Mouse (Mus musculus): ENCODE results near the gene Csrnp1. TPM values are rescaled to one million over a fixed set of nuclear protein-coding genes. Genes with fewer than 3 reads are reported as not detected.

The Csrnp1 gene
- polyA plus RNA-seq, 1 experiment = 0.23 TPM

GRCm38 (mm10) chr9:120009226-120009841 lies 24.9 kb upstream of the Csrnp1 start:
- peaks cover 3% of the 10 kb centered on the region; the same call in 1 of the 2 replicates for H3K9me3 ChIP-seq (ENCODE audit: control insufficient read depth, low read length)
- H3K36me3 ChIP-seq (ENCODE audit: control insufficient read depth) = no peaks in the 10 kb centered on the region
- no peak overlapping the region for H3K4me3 ChIP-seq (replicated peaks)
- H3K4me1 ChIP-seq (ENCODE audit: control insufficient read depth) = peaks cover 11% of the 10 kb centered on the region
- TF ChIP-seq TAL1 (IDR thresholded peaks at IDR 0.05; ENCODE audit: low read length) = no peak
- TF ChIP-seq GATA1 (IDR thresholded peaks at IDR 0.05; ENCODE audit: low read length) = no peak
- H3K27me3 ChIP-seq (ENCODE audit: control insufficient read depth) = peaks cover 12% of the 10 kb centered on the region

DNA sequence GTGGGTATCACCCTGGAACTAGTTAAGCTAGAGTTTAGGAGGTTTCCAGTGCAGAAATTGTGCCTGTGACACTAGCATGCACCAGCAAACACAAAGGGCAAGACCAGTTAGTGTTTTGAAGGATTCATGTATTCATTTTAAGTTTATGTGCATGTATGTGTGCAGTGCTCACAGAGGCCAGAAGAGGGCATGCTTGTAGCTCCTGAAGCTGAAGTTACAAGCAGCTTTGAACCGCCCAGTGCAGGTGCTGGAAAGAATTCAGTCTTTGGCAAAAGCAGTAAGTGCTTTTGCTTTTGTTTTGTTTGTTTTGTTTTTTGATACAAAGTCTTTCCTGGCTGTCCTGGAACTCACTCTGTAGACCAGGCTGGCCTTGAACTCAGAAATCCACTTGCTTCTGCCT lies 23.4 kb upstream of the Csrnp1 start:
- Histone ChIP-seq H3K36me3 (ENCODE audit: control insufficient read depth) (no peaks in the 10 kb centered on the region), H3K4me1 (ENCODE audit: control insufficient read depth) (peaks cover 16% of the 10 kb centered on the region), H3K27me3 (ENCODE audit: control insufficient read depth) (peaks cover 9% of the 10 kb centered on the region), H3K4me3 (replicated peaks) (no peak overlapping the region), H3K9me3 (ENCODE audit: control insufficient read depth, low read length) (peaks cover 3% of the 10 kb centered on the region; the same call in 1 of the 2 replicates)
- TF ChIP-seq GATA1 (IDR thresholded peaks at IDR 0.05; ENCODE audit: low read length) = no peak
- TF ChIP-seq TAL1 (IDR thresholded peaks at IDR 0.05; ENCODE audit: low read length) = no peak

- no peak overlapping the region for H3K4me3 ChIP-seq (replicated peaks)
- peaks cover 5% of the 10 kb centered on the region for H3K27me3 ChIP-seq (ENCODE audit: control insufficient read depth)
- no peaks in the 10 kb centered on the region for H3K36me3 ChIP-seq (ENCODE audit: control insufficient read depth)
- H3K4me1 ChIP-seq (ENCODE audit: control insufficient read depth) = peaks cover 27% of the 10 kb centered on the region
- TF ChIP-seq GATA1 (IDR thresholded peaks at IDR 0.05; ENCODE audit: low read length) (no peak), TAL1 (IDR thresholded peaks at IDR 0.05; ENCODE audit: low read length) (no peak)
- H3K9me3 ChIP-seq (ENCODE audit: control insufficient read depth, low read length) = peaks cover 3% of the 10 kb centered on the region; the same call in 1 of the 2 replicates
Observed at GRCm38 (mm10) chr9:120005936-120006335, 21.5 kb upstream of the Csrnp1 start.

DNA sequence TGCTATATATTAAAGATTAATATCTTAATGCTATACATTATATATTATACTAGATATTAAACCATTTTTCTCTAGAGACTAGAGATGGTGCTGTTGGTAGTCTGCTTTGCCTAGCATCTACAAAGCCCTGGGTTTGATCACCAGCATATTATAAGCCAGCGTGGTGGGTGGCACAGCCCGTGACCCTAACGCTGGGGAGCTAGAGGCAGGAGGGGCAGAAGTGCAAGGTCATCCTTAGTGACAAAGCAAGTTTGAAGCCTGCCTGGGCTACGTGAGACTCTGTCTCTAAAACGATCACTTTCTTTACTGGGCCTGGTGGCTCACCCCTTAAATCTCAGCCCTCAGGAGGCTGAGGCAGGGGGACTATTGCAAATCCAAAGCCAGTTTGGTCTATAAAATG lies 18.4 kb upstream of the Csrnp1 start:
- H3K9me3 ChIP-seq (ENCODE audit: control insufficient read depth, low read length) = peaks cover 3% of the 10 kb centered on the region; the same call in 1 of the 2 replicates
- H3K4me3 ChIP-seq (replicated peaks) = no peak overlapping the region
- H3K4me1 ChIP-seq (ENCODE audit: control insufficient read depth) = peaks cover 23% of the 10 kb centered on the region
- H3K36me3 ChIP-seq (ENCODE audit: control insufficient read depth) = no peaks in the 10 kb centered on the region
- TF ChIP-seq GATA1 (IDR thresholded peaks at IDR 0.05; ENCODE audit: low read length) (no peak), TAL1 (IDR thresholded peaks at IDR 0.05; ENCODE audit: low read length) (no peak)
- 0 out of 2 replicates have a peak, but pooled peaks cover 4% of the 10 kb centered on the region for H3K27me3 ChIP-seq (ENCODE audit: control insufficient read depth)

DNA sequence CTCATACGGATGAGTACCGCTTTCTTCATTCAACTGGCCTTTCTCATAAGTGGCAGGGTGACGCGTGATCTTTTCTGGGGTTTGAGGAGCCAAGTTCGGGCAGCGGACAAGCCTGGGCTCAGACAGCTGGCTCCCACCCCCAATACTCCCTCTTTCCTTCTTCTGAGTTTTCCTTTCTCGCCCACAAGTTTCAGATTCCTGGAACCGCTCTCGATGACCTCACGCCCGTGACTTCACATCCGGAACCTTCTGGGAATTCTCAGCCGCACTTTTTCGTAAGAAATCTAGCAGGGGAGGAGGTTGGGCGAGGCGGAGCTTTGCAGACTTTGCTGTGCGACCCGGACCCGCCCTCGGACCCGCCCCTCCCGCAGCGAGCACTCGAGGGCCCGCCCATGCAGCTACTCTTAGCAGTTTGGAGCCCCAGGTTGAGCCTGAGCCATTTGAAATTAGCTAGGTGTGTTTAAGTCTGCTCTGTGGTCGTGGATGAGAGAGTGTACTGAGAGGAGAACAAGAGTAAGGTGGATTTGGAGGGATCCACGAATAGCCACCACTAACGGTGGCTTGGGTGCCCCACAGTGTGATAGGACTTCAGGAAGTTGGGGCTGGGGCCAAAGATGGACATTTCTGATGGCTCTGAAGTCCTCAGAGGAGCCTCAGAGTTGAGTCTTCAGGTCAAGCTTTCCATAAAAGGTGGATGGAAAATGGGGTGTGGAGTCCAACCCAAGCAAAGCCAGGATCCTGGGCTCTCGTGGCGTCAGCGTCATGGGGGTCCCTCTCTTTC lies 17.7 kb upstream of the Csrnp1 start:
- Histone ChIP-seq H3K36me3 (ENCODE audit: control insufficient read depth) (no peaks in the 10 kb centered on the region), H3K4me3 (replicated peaks) (peak overlapping the region; percentile 58), H3K9me3 (ENCODE audit: control insufficient read depth, low read length) (no peaks in the 10 kb centered on the region), H3K4me1 (ENCODE audit: control insufficient read depth) (peaks cover 23% of the 10 kb centered on the region), H3K27me3 (ENCODE audit: control insufficient read depth) (0 out of 2 replicates have a peak, but pooled peaks cover 4% of the 10 kb centered on the region)
- TF ChIP-seq GATA1 (IDR thresholded peaks at IDR 0.05; ENCODE audit: low read length) = no peak
- no peak for TF ChIP-seq TAL1 (IDR thresholded peaks at IDR 0.05; ENCODE audit: low read length)

DNA sequence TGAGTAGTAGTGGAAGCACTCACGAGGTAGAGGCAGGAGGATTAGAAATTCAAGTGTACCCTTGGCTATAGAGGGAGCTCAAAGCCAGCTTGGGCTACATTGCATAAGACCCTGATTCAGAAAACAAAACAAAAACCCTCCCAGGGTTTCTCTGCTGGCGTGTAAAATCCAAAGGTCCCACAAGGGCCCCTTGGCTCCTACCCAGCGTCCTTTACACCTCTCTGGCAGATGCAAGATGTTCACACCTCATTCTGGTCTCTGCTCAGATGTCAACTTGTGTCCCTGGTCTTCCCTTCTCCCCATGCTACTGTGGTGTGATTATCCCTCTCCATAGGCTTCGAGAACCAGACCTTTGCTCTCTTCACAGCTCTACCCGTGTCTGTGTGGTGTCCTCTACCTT lies 16.3 kb upstream of the Csrnp1 start:
- Histone ChIP-seq H3K4me1 (ENCODE audit: control insufficient read depth) (peaks cover 23% of the 10 kb centered on the region), H3K9me3 (ENCODE audit: control insufficient read depth, low read length) (no peaks in the 10 kb centered on the region)
- TF ChIP-seq TAL1 (IDR thresholded peaks at IDR 0.05; ENCODE audit: low read length) (no peak), GATA1 (IDR thresholded peaks at IDR 0.05; ENCODE audit: low read length) (no peak)

GRCm38 (mm10) chr9:119999636-120000035 lies 15.2 kb upstream of the Csrnp1 start:
- no peaks in the 10 kb centered on the region for H3K9me3 ChIP-seq (ENCODE audit: control insufficient read depth, low read length)
- peaks cover 23% of the 10 kb centered on the region for H3K4me1 ChIP-seq (ENCODE audit: control insufficient read depth)
- H3K4me3 ChIP-seq (replicated peaks) = no peak overlapping the region
- no peaks in the 10 kb centered on the region for H3K36me3 ChIP-seq (ENCODE audit: control insufficient read depth)
- TF ChIP-seq TAL1 (IDR thresholded peaks at IDR 0.05; ENCODE audit: low read length) = no peak
- no peak for TF ChIP-seq GATA1 (IDR thresholded peaks at IDR 0.05; ENCODE audit: low read length)
- 0 out of 2 replicates have a peak, but pooled peaks cover 4% of the 10 kb centered on the region for H3K27me3 ChIP-seq (ENCODE audit: control insufficient read depth)

More for the DNA sequence above, 16.3 kb upstream of the Csrnp1 start:
- Histone ChIP-seq H3K36me3 (ENCODE audit: control insufficient read depth) (no peaks in the 10 kb centered on the region), H3K4me3 (replicated peaks) (no peak overlapping the region), H3K27me3 (ENCODE audit: control insufficient read depth) (0 out of 2 replicates have a peak, but pooled peaks cover 4% of the 10 kb centered on the region)

DNA sequence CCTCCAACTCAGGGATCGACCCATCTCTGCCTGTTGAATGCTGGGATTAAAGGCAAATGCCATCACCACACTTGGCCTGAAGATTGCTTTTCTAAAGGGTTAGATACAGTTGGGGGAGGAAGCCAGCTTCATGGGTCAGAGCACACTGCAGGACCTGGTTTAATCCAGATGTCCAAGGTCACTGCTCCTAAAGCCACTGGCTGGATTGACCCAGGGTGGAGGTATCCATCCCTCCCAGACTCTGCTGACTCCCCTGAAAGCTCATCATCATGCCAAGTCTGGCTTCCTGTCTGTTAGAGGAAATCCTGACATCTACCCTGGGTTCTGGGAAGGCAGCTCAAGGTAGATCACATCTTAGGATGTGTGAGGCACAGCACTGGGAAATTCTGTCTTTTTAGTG lies 14.3 kb upstream of the Csrnp1 start:
- Histone ChIP-seq H3K36me3 (ENCODE audit: control insufficient read depth) (no peaks in the 10 kb centered on the region), H3K9me3 (ENCODE audit: control insufficient read depth, low read length) (no peaks in the 10 kb centered on the region), H3K4me1 (ENCODE audit: control insufficient read depth) (peaks cover 26% of the 10 kb centered on the region), H3K4me3 (replicated peaks) (no peak overlapping the region), H3K27me3 (ENCODE audit: control insufficient read depth) (0 out of 2 replicates have a peak, but pooled peaks cover 4% of the 10 kb centered on the region)
- TF ChIP-seq TAL1 (IDR thresholded peaks at IDR 0.05; ENCODE audit: low read length) = no peak
- TF ChIP-seq GATA1 (IDR thresholded peaks at IDR 0.05; ENCODE audit: low read length) = no peak

DNA sequence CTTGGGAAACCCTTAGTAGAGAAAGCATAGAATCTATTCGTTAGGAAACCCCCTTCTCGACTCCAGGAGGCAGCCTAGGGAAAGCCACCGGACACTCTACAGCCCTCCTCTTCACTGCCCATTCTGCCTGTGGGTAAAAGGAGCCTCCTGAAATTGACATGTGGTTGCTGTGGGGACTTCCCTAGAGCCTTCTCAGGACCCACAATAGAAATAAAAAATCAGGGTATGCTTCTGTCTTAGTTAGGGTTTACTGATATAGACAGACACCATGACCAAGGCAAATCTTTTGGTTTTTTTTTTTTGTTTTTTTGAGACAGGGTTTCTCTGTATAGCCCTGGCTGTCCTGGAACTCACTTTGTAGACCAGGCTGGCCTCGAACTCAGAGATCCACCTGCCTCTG lies 11.6 kb upstream of the Csrnp1 start:
- TF ChIP-seq TAL1 (IDR thresholded peaks at IDR 0.05; ENCODE audit: low read length) (no peak), GATA1 (IDR thresholded peaks at IDR 0.05; ENCODE audit: low read length) (no peak)
- Histone ChIP-seq H3K27me3 (ENCODE audit: control insufficient read depth) (peaks cover 8% of the 10 kb centered on the region; the same call in 1 of the 2 replicates), H3K9me3 (ENCODE audit: control insufficient read depth, low read length) (no peaks in the 10 kb centered on the region), H3K4me3 (replicated peaks) (no peak overlapping the region), H3K4me1 (ENCODE audit: control insufficient read depth) (peaks cover 4% of the 10 kb centered on the region), H3K36me3 (ENCODE audit: control insufficient read depth) (no peaks in the 10 kb centered on the region)

All from erythroblast, embryonic 14.5 days (primary cell).